Mouse (Mus musculus): ENCODE results near the gene Dst.

Dst gene

GRCm38 (mm10) chr1:33908191-33908962 is at the start of gene Dst:
Gene Dst (plus strand): TSS chr1:33908225.
- no peak for DNase-seq

GRCm38 (mm10) chr1:33869031-33869430 is 39.0 kb upstream of the Dst start:
- no peak for DNase-seq

- DNase-seq: no peak
Observed at GRCm38 (mm10) chr1:33869437-33869836, 38.6 kb upstream of the Dst start.

- no peak for DNase-seq
Observed at GRCm38 (mm10) chr1:33873561-33873960, 34.5 kb upstream of the Dst start.

DNA sequence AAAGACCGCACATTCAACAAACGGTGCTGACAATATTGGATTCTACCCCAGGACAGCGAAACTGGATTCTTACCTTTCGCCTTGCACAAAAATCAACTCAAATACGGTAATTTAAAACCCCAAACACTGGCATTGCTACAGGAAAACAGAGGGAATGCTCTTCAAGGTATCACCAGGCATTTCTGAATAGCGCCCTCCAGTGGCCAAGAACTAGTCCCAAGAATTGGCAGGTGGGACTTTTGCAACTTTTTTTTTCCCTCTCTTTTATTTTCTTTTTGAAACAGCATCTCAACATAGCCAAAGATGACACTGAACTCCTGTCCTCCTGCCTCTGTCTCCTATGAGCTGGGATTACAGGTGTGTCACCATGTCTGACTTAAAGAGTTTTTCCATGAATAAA is 32.3 kb upstream of the Dst start:
- no peak for DNase-seq

DNA sequence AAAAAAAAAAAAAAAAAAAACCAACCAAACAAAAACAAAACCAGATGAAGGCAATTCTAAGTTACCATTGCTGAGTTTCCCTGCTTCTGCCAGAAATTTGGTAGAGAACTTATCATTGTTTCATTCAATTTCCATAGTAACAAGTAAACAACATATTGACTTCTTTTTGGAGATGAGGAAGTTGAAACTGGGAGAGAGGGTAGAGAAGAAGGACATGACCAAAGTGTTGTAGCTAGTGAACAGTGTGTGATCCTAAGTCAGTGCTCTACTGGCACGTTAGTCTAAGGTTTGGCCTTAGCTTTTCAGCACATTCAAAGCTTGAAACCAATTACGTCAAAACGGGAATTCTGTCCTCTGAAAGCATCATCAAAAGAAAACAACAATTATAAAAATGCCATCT is 31.6 kb upstream of the Dst start:
- DNase-seq: no peak

- DNase-seq: no peak
Observed at GRCm38 (mm10) chr1:33878170-33878569, 29.9 kb upstream of the Dst start.

GRCm38 (mm10) chr1:33883102-33883839 is 24.8 kb upstream of the Dst start:
- peak; percentile 45 to 54 for DNase-seq

DNA sequence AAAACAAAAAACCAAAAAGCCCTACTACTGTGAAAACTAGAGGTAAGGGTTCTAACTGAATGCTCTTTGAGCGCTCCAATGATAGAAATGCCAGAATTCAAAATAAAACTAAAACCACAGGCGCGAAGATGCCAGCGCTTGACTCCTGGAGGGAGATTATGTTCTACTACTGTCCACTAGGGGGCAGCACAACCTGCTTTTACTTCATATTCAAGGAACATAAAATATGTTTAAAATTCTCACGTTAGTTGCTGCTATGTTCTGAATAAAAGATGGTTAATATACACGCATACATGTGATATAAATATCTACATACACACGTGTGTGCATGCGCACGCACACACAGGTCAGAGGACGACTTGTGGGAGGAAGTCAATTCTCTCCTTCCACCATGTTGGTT is 15.2 kb upstream of the Dst start:
- peak in 1 of 2 experiments; percentile 45 for DNase-seq

DNA sequence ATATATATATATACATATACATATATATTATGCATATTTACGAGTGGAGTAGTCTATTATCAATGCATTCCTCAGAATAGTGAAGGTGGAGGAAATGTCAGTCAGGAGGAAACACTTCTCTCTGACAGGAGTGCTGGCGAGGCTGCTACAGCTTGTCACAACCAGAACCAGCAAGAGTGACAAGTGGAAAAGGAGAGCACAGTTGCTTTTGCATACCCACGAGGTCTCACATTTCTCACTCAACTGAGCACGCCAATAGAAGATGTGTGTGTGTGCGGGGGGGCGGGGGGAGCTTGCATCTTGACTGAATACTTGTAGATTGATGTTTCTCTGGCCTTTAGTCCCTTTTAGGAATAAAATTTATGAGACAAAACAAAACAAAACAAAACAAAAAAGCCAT is 11.9 kb upstream of the Dst start:
- no peak for DNase-seq

GRCm38 (mm10) chr1:33896666-33897065 is 11.4 kb upstream of the Dst start:
- no peak for DNase-seq

- DNase-seq: no peak
Observed at GRCm38 (mm10) chr1:33897426-33897825, 10.6 kb upstream of the Dst start.

- peak in 1 of 2 experiments; percentile 24 for DNase-seq
Observed at GRCm38 (mm10) chr1:33898373-33898772, 9.7 kb upstream of the Dst start.

DNA sequence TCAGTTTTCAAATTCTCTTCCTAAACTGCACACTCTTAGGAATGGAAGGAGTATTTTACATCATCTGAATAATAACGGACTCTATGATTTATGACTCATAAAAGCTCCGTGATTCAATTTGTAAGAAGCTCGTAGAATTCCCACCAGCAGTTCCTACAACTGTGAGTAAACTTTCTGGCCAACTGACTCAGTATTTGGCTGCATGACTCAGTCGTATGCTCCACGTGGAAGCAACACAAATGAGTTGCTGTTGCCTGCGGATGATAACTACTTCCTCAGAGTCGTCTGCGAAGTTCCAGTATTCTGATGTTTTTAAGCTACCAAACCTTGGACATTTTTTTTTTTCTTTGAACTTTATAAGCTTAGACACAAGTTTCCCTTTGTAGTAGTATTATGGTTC is 7.8 kb upstream of the Dst start:
- no peak for DNase-seq

GRCm38 (mm10) chr1:33903587-33903986 is 4.4 kb upstream of the Dst start:
- DNase-seq: no peak

- no peak for DNase-seq
Observed at GRCm38 (mm10) chr1:33906216-33906615, 1.8 kb upstream of the Dst start.

GRCm38 (mm10) chr1:33906927-33907326 is 1.1 kb upstream of the Dst start:
- DNase-seq: no peak

DNA sequence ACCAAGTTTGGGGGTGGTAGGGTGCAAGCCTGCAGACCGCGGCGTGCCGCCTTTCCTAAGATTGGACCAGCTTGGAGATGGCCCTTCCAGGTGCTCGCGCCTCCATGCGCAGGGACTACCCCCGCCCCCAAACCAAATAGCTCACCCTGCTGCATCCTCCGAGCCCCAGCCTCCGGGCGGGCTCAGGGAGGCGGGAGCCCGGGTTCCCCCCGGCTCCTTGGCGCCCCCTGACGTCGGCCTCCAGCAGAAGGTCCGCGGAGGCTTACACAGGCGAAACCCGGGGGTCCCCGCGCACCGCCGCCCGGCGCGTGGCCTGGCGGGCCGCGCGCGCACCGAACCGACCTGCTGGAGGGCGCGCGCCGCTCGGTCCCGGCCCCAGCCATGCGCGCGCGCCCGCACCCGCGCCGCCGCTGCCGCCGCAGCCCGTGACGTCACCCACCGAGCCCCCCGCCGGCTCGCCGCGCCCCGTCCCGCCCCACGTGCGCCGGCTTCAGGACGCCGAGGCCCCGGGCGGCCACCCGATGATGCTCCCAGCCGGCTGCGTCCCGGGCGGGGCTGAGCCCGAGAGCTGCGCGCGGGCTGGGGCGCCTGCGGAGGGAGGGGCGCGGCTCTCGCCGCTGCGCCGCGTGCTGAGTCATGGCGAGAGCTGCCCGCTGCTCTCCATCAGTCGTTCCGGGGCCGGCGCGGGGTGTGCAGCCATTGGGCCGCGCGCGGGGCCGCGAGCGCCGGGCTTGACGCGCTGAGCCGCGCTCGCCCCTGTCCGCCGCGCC is 419 bp upstream of the Dst start, which contains the start of gene Bend6:
Gene Bend6, minus strand, starts transcription at position 396 of the 770 bp plus-strand sequence.
- DNase-seq: peak; percentile 41 to 55

DNA sequence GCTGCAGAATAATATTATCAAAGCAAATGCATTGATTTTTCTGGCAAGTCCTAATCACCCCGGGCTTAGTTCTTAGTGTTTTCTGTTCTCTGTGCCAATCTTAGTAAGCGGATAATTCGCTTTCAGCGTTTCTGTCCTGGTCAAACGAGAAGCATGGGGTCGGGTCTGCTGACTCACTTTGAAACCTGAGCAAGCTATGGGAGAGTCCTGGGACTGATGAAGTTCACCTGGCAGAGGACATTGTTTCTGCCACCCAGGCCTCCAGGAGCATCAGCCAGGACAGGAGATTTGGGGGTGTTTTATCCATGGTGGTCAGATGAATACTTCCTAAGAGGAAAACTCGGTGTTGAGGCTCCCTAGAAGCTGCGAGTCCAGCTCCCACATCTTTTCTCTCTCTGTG is 3.6 kb downstream of the Dst start:
- DNase-seq: no peak

GRCm38 (mm10) chr1:33916554-33916953 is 8.5 kb downstream of the Dst start:
- DNase-seq: no peak

GRCm38 (mm10) chr1:33922975-33923374 is 14.9 kb downstream of the Dst start:
- no peak for DNase-seq

- peak in 1 of 2 experiments; percentile 47 for DNase-seq
Observed at GRCm38 (mm10) chr1:33925283-33925682, 17.3 kb downstream of the Dst start.

GRCm38 (mm10) chr1:33927466-33927865 is 19.4 kb downstream of the Dst start:
- no peak for DNase-seq

Data from lung, adult 18-20 months (tissue).